15 mouse cellular contexts compared by ENCODE assay signal in genomic region chr19:56316531-56316930, GRCm38 (mm10). TPM values are rescaled to one million over a fixed set of nuclear protein-coding genes. Genes with fewer than 3 reads are reported as not detected.
"Had no signal": no experiment of that assay in that cellular context is flagged by ENCODE, and none has a peak within 500 bp of the region (broad histone marks: within the 10 kb centered on the region; RNA-seq: fewer than 3 reads in every experiment).

No protein-coding gene starts in this region.

- DNase-seq: liver, postnatal 0 days; lung, adult 2 months; lung, postnatal 14 days; lung, postnatal 36 days; right cerebral cortex, postnatal 14 days; thymus, adult 2 months; thymus, postnatal 25 days; thymus, postnatal 4 days had no signal

RNA-seq across cellular contexts. Expression of gene Habp2, which starts 29.6 kb away (rescaled TPM):
- total RNA-seq: megakaryocyte progenitor cell, adult 5-6 weeks; midbrain, postnatal 0 days; monocyte, adult 5-6 weeks; neutrophil, adult 5-6 weeks had no signal
- polyA plus RNA-seq: lung, adult 2 months; macrophage; midbrain, embryonic 11.5 days; neural tube, embryonic 12.5 days had no signal
